Mouse (Mus musculus) CH12.LX (cell line): ENCODE data around the gene Nme1. TPM values are rescaled to one million over a fixed set of nuclear protein-coding genes. Genes with fewer than 3 reads are reported as not detected.

Source experiments
- DNase-seq: peaks from one replicate; pipeline ENCODE4 v3.0.0-alpha.2; 2013; ENCODE audit errors: extremely low read depth
- H3K27ac ChIP-seq: 2 replicates; pipeline ENCODE4 v1.5.1; 2012; ENCODE audit warnings: low read depth, mild to moderate bottlenecking, control low read depth, moderate library complexity; ENCODE audit not compliant: insufficient read depth
- H3K27me3 ChIP-seq: replicated peaks from 2 replicates; pipeline ENCODE3; 2012; ENCODE audit warnings: inconsistent platforms
- H3K36me3 ChIP-seq, 2 experiments: replicated peaks in 1 of 2; 2 replicates each; pipeline versions ENCODE3 to v1.6.1; 2012; ENCODE audit warnings: inconsistent platforms in 1 of 2, low read length in 1 of 2, mild to moderate bottlenecking in 1 of 2, mixed read lengths in 1 of 2, moderate library complexity in 1 of 2; ENCODE audit not compliant: control insufficient read depth in 1 of 2, insufficient read depth in 1 of 2
- H3K4me1 ChIP-seq, 2 experiments: 2 replicates each; pipeline ENCODE4 v1.6.1; 2012; ENCODE audit warnings: inconsistent platforms in 1 of 2, moderate library complexity in 1 of 2; ENCODE audit not compliant: insufficient read depth in 2 of 2, control insufficient read depth in 1 of 2
- H3K4me2 ChIP-seq: 2 replicates; pipeline ENCODE4 v1.6.1; 2012; ENCODE audit warnings: low read depth, mild to moderate bottlenecking, control low read depth; ENCODE audit not compliant: poor library complexity, insufficient read depth, severe bottlenecking
- H3K4me3 ChIP-seq, 3 experiments: fragments of 150-350 bp in 1 of 3; sonication (generic) in 1 of 3; replicated peaks in 1 of 3; 2 replicates each; pipeline versions ENCODE3 to v1.5.1; 2011 to 2012; ENCODE audit warnings: low read depth in 2 of 3, low read length in 2 of 3, mild to moderate bottlenecking in 2 of 3, moderate library complexity in 2 of 3, control low read depth in 1 of 3, improper control_type of control experiment in 1 of 3, inconsistent platforms in 1 of 3, mixed read lengths in 1 of 3; ENCODE audit not compliant: poor library complexity in 1 of 3
- H3K79me2 ChIP-seq: replicated peaks from 2 replicates; pipeline ENCODE4 v1.6.1; 2012; ENCODE audit warnings: mild to moderate bottlenecking, moderate library complexity; ENCODE audit not compliant: control insufficient read depth, poor library complexity, insufficient read depth, severe bottlenecking; ENCODE audit errors: extremely low read depth
- H3K9ac ChIP-seq: 2 replicates; pipeline ENCODE4 v1.6.1; 2012; ENCODE audit warnings: low read depth, mild to moderate bottlenecking, control low read depth, moderate library complexity; ENCODE audit not compliant: insufficient read depth
- H3K9me3 ChIP-seq: replicated peaks from 2 replicates; pipeline ENCODE3; 2012; ENCODE audit warnings: low read length, inconsistent platforms, mixed read lengths
- BHLHE40 ChIP-seq: IDR thresholded peaks from 2 replicates; pipeline ENCODE4 v1.6.1; 2011; ENCODE audit warnings: mild to moderate bottlenecking, low read depth, low read length, improper control_type of control experiment
- CHD1 ChIP-seq: IDR thresholded peaks from 2 replicates; pipeline ENCODE4 v1.6.1; 2012; ENCODE audit warnings: low read depth, low read length, improper control_type of control experiment, inconsistent platforms
- E2F4 ChIP-seq: IDR thresholded peaks from 2 replicates; pipeline ENCODE4 v1.6.1; 2011; ENCODE audit warnings: low read depth, low read length, improper control_type of control experiment; ENCODE audit not compliant: insufficient replicate concordance
- ELF1 ChIP-seq: IDR thresholded peaks from 2 replicates; pipeline ENCODE4 v1.6.1; 2014; ENCODE audit warnings: low read depth, mild to moderate bottlenecking, inconsistent platforms, low read length, improper control_type of control experiment
- EP300 ChIP-seq: IDR thresholded peaks from 2 replicates; pipeline ENCODE4 v1.6.1; 2011; ENCODE audit warnings: low read length, improper control_type of control experiment
- GABPA ChIP-seq: IDR thresholded peaks from 2 replicates; pipeline ENCODE4 v1.6.1; 2012; ENCODE audit warnings: low read depth, low read length, improper control_type of control experiment, inconsistent platforms; ENCODE audit not compliant: insufficient replicate concordance
- JUN ChIP-seq: IDR thresholded peaks from 2 replicates; pipeline ENCODE4 v1.6.1; 2011; ENCODE audit warnings: low read depth, mild to moderate bottlenecking, low read length, improper control_type of control experiment, moderate library complexity; ENCODE audit not compliant: insufficient read depth
- JUND ChIP-seq: conservative IDR thresholded peaks from 2 replicates; pipeline ENCODE4 v1.6.1; 2011; ENCODE audit warnings: low read depth, low read length, improper control_type of control experiment
- KAT2A ChIP-seq: IDR thresholded peaks from 2 replicates; pipeline ENCODE4 v1.6.1; 2012; ENCODE audit warnings: low read length, improper control_type of control experiment, inconsistent platforms; ENCODE audit not compliant: insufficient replicate concordance
- MAX ChIP-seq: IDR thresholded peaks from 2 replicates; pipeline ENCODE4 v1.6.1; 2011; ENCODE audit warnings: low read length, improper control_type of control experiment
- MAZ ChIP-seq: IDR thresholded peaks from 2 replicates; pipeline ENCODE4 v1.6.1; 2012; ENCODE audit warnings: low read depth, mild to moderate bottlenecking, inconsistent platforms, low read length, improper control_type of control experiment, moderate library complexity
- MXI1 ChIP-seq: IDR thresholded peaks from 2 replicates; pipeline ENCODE4 v1.6.1; 2011; ENCODE audit warnings: mild to moderate bottlenecking, low read depth, low read length, improper control_type of control experiment
- MYC ChIP-seq: IDR thresholded peaks from 2 replicates; pipeline ENCODE4 v1.6.1; 2011; ENCODE audit warnings: low read depth, mild to moderate bottlenecking, improper control_type of control experiment, low read length
- NELFE ChIP-seq: IDR thresholded peaks from 2 replicates; pipeline ENCODE4 v1.6.1; 2011; ENCODE audit warnings: low read depth, low read length, improper control_type of control experiment
- PAX5 ChIP-seq: IDR thresholded peaks from 2 replicates; pipeline ENCODE4 v1.6.1; 2012; ENCODE audit warnings: low read length, inconsistent platforms, mixed read lengths
- POLR2A ChIP-seq: IDR thresholded peaks from 2 replicates; pipeline ENCODE4 v1.6.1; 2011; ENCODE audit warnings: low read depth, mild to moderate bottlenecking, improper control_type of control experiment, low read length
- RAD21 ChIP-seq: IDR thresholded peaks from 2 replicates; pipeline ENCODE4 v1.6.1; 2011; ENCODE audit warnings: low read depth, mild to moderate bottlenecking, low read length, improper control_type of control experiment, moderate library complexity
- RCOR1 ChIP-seq: conservative IDR thresholded peaks from 2 replicates; pipeline ENCODE4 v1.6.1; 2012; ENCODE audit warnings: low read depth, mild to moderate bottlenecking, inconsistent platforms, low read length, improper control_type of control experiment
- SIN3A ChIP-seq: IDR thresholded peaks from 2 replicates; pipeline ENCODE4 v1.6.1; 2012; ENCODE audit warnings: low read length, improper control_type of control experiment, inconsistent platforms
- USF1 ChIP-seq: IDR thresholded peaks from 2 replicates; pipeline ENCODE4 v1.6.1; 2014; ENCODE audit warnings: low read depth, mild to moderate bottlenecking, inconsistent platforms, low read length, improper control_type of control experiment
- ZKSCAN1 ChIP-seq: IDR thresholded peaks from 2 replicates; pipeline ENCODE4 v1.6.1; 2012; ENCODE audit warnings: low read depth, inconsistent platforms, low read length, improper control_type of control experiment, borderline replicate concordance
- ZNF384 ChIP-seq: IDR thresholded peaks from 2 replicates; pipeline ENCODE4 v1.6.1; 2012; ENCODE audit warnings: low read depth, low read length, improper control_type of control experiment, inconsistent platforms
- dilution Hi-C: fragments of 300-500 bp; cut with MboI; formaldehyde crosslinking; loops from 2 replicates; pipeline ENCODE4 v1.14.3; 2020; ENCODE audit warnings: low sequenced_read_pairs; ENCODE audit not compliant: extremely low pct_unique_long_range_greater_than_20kb, extremely low pct_ligation_motif_present
- in situ Hi-C: fragments of 300-500 bp; cut with MboI; formaldehyde crosslinking; loops from 3 replicates; pipeline ENCODE4 v1.14.3; 2019; ENCODE audit warnings: low sequenced_read_pairs, low pct_ligation_motif_present, low pct_unique_long_range_greater_than_20kb, mixed read lengths
- polyA plus RNA-seq: library from polyadenylated mRNA; unstranded; fragments of >175 nt; gene quantifications from 2 replicates; pipeline ENCODE4 v1.2.1, GENCODE M21; 2012; ENCODE audit warnings: low read depth; ENCODE audit not compliant: insufficient read length
- total RNA-seq, 2 experiments: library from RNA; depleted of rRNA; stranded (reverse); fragments of 300-350 nt in 1 of 2; fragments of >200 nt in 1 of 2; gene quantifications; 2 replicates each; pipeline ENCODE4 v1.2.3; 2012 to 2014

The Nme1 gene
- total and polyA plus RNA-seq, 3 experiments = 129 to 443 (median 187) TPM

- DNase-seq = no peak
- no peaks in the 10 kb centered on the region for H3K27me3 ChIP-seq
- no peak overlapping the region for H3K4me3 ChIP-seq
- H3K79me2 ChIP-seq = no peaks in the 10 kb centered on the region
- dilution Hi-C loops (no loop called here), in situ Hi-C loops (no loop called here)
- H3K4me2 ChIP-seq = no peak overlapping the region
- no peak for TF ChIP-seq E2F4
- TF ChIP-seq RAD21 = no peak
- no peak for TF ChIP-seq ZNF384
- no peak for TF ChIP-seq MYC
- TF ChIP-seq NELFE = no peak
- TF ChIP-seq ZKSCAN1 = no peak
- TF ChIP-seq SIN3A = no peak
- no peak for TF ChIP-seq KAT2A
- TF ChIP-seq MAX = no peak
- TF ChIP-seq RCOR1 = no peak
- TF ChIP-seq JUN = no peak
- TF ChIP-seq GABPA = no peak
- TF ChIP-seq USF1 = no peak
- no peak for TF ChIP-seq MAZ
- no peak for TF ChIP-seq BHLHE40
- TF ChIP-seq EP300 = no peak
- no peak for TF ChIP-seq POLR2A
- H3K9ac ChIP-seq = no peak overlapping the region
- no peak overlapping the region for H3K27ac ChIP-seq
- H3K4me1 ChIP-seq = peaks cover 13 to 31% of the 10 kb centered on the region in 2 experiments
- H3K36me3 ChIP-seq = no peaks in the 10 kb centered on the region
- no peaks in the 10 kb centered on the region for H3K9me3 ChIP-seq
Measured at GRCm38 (mm10) chr11:93984619-93985018, 16.3 kb upstream of the Nme1 start.

- Histone ChIP-seq H3K4me2 (no peak overlapping the region), H3K36me3 (no peaks in the 10 kb centered on the region), H3K27ac (no peak overlapping the region), H3K4me3 (no peak overlapping the region), H3K79me2 (no peaks in the 10 kb centered on the region), H3K9me3 (no peaks in the 10 kb centered on the region), H3K4me1 (peaks cover 0 to 2% of the 10 kb centered on the region in 2 experiments; a peak in 1 of 4 replicates), H3K27me3 (no peaks in the 10 kb centered on the region), H3K9ac (no peak overlapping the region)
- in situ Hi-C loops = no loop called here
- TF ChIP-seq CHD1 (no peak), ZNF384 (no peak), MXI1 (no peak), GABPA (no peak), SIN3A (no peak), BHLHE40 (no peak), JUND (no peak), PAX5 (no peak), ELF1 (no peak)
- DNase-seq = no peak
- dilution Hi-C loops = no loop called here
Measured at GRCm38 (mm10) chr11:93979502-93980049, 11.3 kb upstream of the Nme1 start.
